Mouse (Mus musculus) granulocyte monocyte progenitor cell, adult 5-6 weeks (primary cell): ENCODE data around the gene Mogs. TPM values are rescaled to one million over a fixed set of nuclear protein-coding genes. Genes with fewer than 3 reads are reported as not detected.
A peak's percentile ranks its signal among the peaks of the same experiment; 100 is the strongest.

ENCODE experiments used
- ATAC-seq: replicated peaks from 2 replicates; pipeline ENCODE4 v1.8.0; 2016; ENCODE audit warnings: mild to moderate bottlenecking, moderate TSS enrichment, inconsistent platforms; ENCODE audit not compliant: poor library complexity, severe bottlenecking
- total RNA-seq, 2 experiments: library from RNA; stranded (forward) in 1 of 2; stranded (reverse) in 1 of 2; fragments of 200-712, 200-1000 nt in 1 of 2; fragments of >200 nt in 1 of 2; fragmentation: Nextera tagmentation in 1 of 2; gene quantifications; 2 replicates each; pipeline ENCODE4 v1.2.3; 2014 to 2017

Gene Mogs
- total RNA-seq, 2 experiments from 2014 or later, result 90.1 to 158 TPM

DNA sequence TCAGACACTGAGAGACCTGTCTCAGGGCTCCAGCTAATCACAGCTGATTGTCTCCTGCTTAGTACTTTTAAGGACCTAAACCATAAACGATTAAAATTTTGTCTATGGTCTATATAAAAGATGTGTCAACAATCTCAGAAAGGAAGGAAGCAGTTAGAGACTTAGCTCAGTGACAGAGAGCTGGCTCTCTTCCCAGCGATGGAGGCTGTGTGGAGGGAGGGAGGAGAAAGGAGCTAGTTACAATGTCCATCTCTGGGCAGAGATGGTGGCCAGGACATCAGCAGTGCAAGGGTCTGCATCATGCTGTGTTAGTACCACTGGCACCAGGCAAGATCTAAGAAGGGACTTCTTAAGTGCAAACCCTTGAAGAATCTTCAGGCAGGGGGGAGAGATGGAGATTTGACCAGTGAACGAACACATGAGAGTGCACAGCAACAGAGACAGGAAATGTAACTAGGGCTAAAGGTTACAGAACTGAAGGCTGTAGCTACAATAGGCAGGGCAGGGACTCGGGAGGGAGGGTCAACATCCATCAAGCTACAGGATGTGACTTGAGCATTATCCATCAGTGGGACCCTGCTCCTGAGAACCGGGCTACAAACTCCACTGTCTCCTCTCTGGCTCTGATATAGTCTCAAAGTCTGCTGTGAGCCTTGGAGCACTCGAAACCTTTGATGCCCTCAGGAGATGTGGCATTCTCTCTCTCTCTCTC is 22.7 kb upstream of the Mogs start:
- ATAC-seq, result no peak

- ATAC-seq, result no peak
These were observed 19.3 kb upstream of the Mogs start for GRCm38 (mm10) chr6:83095968-83096367.

- ATAC-seq, result no peak
These were observed 16.9 kb upstream of the Mogs start for GRCm38 (mm10) chr6:83098411-83098810.

- peak; percentile 82 for ATAC-seq
These were observed 14.0 kb upstream of the Mogs start, which contains the start of the genes Ccdc142 and Gm42688 for GRCm38 (mm10) chr6:83101316-83101687. Gene Ccdc142 (plus strand): TSS chr6:83101601. Gene Gm42688 (plus strand): TSS chr6:83101617.

DNA sequence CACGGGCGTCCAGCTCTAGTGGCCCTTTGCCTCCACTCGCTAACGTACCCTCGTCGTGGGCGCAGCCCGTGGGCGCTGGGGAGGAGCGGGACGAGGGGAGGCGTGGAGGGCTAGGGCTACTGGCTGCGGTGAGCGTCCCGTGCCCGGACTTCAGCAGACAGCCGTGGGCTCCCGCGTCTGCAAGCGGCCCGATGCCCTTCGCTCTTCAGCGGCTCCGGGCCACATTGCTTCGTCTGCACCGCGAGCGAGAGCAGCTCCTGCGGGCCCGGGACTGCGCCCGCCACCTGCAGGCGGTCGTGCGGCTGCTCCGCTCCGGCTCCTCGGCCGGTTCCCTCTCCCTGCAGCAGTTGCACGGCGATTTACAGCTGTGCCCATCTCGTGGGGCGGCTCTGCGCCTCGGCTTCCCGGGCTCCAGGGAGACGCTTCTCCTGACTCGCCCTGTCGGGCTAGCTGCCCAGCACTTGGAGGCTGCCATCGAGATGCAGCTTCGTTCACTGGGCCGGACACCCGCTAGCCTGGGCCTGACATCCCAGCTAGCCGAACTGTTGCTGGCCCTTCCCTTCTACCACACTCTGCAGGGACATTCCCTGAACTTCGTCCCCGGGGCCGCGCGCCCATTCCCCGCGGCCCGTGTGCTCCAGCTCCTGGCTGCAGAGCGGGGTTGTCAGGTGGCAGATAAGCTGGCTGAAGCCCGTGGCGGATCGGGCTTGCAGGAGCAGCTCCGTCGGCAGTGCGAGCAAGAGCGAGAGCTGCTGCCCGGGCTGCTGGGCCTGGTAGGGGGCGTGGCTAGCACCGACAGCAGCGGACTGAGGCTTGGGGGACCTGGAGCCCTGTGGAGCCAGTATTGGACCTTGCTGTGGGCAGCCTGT is 13.4 kb upstream of the Mogs start:
- peak; percentile 74 for ATAC-seq

GRCm38 (mm10) chr6:83103130-83103650 is 12.1 kb upstream of the Mogs start:
- no peak for ATAC-seq

GRCm38 (mm10) chr6:83104158-83104557 is 11.1 kb upstream of the Mogs start:
- ATAC-seq, result no peak

- peak; percentile 82 for ATAC-seq
These were observed 7.5 kb upstream of the Mogs start for GRCm38 (mm10) chr6:83107566-83108400.

GRCm38 (mm10) chr6:83108762-83109668 is 6.3 kb upstream of the Mogs start, which contains the start of gene Mrpl53:
Gene Mrpl53 (plus strand): TSS chr6:83109040.
- peak; percentile 81 for ATAC-seq

- no peak for ATAC-seq
These were observed 3.7 kb upstream of the Mogs start for GRCm38 (mm10) chr6:83111510-83112136.

DNA sequence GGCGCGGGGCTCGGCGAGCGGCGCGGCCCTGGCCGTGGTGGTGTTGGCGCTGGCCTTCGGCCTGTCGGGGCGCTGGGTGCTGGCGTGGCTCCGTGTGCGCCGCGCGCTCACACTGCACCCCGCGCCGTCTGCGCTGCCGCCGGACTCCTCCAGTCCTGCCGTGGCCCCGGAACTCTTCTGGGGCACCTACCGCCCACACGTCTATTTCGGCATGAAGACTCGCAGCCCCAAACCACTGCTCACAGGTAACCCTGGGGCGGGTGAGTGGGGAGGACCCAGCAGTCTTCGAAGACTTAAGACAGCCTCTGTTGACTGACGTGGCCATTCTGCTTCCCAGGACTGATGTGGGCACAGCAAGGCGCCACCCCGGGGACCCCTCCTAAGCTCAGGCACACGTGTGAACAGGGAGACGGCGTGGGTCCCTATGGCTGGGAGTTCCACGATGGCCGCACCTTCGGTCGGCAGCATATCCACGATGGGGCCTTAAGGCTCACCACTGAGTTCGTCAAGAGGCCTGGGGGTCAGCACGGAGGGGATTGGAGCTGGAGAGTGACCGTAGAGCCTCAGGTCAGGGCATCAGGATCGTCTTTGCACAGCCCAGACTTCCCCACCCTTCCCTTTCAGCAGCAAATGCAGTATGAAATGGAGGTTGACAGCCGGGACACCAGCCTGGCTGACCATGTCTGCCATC is 531 bp downstream of the Mogs start:
- ATAC-seq, result peak; percentile 5; the same call in 1 of the 2 replicates

GRCm38 (mm10) chr6:83116373-83117164 is 1.3 kb downstream of the Mogs start:
- no peak for ATAC-seq

GRCm38 (mm10) chr6:83117165-83117438 is 1.8 kb downstream of the Mogs start:
- ATAC-seq, result no peak

- no peak for ATAC-seq
These were observed 2.3 kb downstream of the Mogs start for GRCm38 (mm10) chr6:83117616-83118015.

DNA sequence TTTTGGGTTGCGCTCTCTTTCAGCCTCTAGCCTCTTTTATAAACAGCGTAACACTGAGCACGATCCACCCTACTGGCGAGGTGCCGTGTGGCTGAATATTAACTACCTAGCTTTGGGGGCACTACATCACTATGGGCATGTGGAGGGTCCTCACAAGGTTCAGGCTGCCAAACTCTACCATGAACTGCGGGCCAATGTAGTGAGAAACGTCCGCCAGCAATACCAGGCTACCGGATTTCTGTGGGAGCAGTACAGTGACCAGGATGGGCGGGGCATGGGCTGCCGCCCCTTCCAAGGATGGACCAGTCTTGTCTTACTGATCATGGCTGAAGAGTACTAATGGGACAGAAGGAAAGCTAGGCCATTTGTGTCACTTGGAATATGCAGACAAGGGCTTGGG is 3.1 kb downstream of the Mogs start:
- no peak for ATAC-seq

DNA sequence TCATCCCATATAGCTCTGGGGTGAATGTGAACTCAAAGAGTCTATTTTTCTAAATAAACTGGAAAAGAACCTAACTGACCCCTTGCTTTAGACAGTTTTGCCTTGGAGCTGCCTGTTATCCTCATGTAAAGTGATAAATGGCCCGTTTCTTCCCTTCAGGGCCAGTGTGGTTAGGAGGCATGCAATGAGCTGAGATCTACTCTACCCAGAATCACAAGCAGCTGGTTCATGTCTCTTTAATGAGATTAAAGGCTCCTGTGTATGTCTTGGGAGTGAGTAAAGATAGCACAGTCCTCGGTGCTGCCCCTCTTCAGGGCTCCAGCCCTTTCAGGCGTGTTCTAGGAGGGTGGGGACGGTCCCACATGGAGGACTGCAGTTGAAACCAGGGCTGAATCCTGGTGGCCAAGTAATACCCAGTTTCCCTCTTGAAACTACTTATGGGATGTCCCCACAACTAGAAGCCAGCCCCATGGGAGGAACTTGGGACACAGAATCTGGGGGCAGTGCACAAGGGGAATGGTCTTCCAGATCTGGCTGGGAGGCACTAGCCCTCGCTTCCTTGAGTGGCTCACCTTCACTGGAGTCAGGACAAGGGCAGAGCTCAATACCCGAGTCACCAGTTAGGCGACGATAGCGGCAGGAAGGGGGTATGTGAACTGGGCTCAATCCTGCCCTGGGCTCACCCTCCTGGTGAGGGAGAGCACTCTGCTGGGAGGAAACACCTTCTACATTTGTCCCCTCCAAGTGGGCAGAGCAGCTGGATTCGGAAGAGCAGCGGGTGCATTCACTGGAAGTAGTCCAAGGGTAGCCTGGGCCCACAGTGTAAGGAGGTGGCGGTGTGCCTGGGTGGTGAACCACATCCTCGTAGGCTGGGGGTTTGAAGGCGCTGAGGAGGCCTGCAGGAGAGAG is 3.8 kb downstream of the Mogs start:
- ATAC-seq, result no peak

GRCm38 (mm10) chr6:83119734-83120051 is 4.4 kb downstream of the Mogs start:
- ATAC-seq, result no peak
